Mouse (Mus musculus) naive thymus-derived CD4-positive, alpha-beta T cell, adult 2 months (primary cell): ENCODE results near the gene Dpep3.

Experiments used
- DNase-seq: peaks from one replicate; pipeline ENCODE4 v3.0.0-alpha.2; 2011; ENCODE audit warnings: low read depth

Gene Dpep3

DNA sequence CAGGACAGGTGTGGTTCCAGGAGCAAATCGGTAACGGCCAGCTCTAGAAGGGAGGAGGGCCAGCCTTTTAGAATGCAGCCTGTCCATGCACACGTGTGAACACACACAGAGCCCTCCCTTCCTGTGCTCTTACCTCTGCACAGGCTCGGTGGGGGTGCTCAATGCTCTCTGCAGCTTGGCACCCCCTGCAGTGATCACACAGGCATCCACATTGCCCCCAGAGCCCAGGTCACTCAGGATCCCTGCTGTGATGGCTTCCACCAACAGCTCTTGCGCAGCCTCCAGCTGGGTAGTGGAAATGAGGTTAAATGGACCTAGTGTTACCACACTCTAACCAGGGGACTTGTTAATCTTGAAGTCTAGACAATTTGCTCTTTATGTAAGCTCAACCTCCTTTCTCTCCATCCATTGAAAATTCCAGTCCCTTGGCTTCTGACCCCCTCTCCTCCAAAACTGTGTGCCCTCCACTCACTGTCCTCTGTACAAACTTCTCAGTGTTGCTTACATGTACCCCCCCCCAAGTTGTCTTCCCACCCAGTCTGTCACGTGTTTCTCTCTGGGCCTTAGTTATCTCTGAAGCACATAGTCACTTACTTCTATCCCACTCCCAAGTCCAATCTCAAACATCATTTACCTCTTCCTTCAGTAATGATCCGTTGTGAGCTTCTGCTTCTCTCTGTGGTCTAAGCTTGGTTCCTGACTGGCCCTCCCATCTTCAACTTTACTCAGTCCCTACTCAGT is 43.2 kb downstream of the Dpep3 start:
- no peak for DNase-seq

DNA sequence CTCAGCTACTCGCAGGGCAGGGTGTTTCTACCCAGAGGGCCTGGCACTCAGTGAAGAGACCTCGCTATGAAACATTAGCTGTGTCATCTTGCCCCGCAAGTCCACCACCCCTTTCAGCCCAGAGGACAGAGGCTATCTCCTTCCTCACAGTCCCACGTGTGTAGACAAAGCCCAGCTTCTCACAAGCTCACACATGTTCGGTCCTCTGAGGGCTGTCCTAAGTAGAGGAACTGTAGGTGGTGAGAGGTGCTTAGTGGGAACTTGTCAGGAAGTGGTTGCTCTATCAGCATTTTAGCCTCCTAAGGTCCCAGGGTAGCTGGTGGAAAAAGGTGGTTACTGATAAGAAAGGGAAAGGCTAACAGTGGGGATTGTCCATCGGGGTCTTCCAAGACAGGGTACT is 44.1 kb downstream of the Dpep3 start:
- DNase-seq = no peak

DNA sequence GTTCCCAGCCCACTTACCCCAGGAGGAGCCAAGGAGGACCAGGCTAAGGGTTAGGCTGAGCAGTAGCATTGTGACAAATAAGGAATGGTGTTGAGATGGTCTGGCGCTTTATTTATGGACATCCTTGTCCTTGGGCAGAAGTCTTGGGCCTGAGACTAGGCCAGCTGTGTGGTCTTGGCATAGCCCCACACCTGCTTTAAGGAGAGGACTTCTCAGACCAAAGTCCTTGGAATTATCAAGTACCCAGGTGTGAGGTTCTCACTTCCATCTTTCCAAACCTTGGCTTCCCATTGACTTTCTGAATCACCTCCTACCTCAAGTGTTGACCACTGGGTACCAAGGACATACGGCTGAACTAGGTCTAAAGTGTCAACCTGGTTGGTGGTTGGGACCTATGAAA is 45.5 kb downstream of the Dpep3 start, which contains the start of gene Ctrl:
TSS of gene Ctrl (minus strand) at position 101 of the 400 bp plus-strand sequence.
- DNase-seq = no peak

DNA sequence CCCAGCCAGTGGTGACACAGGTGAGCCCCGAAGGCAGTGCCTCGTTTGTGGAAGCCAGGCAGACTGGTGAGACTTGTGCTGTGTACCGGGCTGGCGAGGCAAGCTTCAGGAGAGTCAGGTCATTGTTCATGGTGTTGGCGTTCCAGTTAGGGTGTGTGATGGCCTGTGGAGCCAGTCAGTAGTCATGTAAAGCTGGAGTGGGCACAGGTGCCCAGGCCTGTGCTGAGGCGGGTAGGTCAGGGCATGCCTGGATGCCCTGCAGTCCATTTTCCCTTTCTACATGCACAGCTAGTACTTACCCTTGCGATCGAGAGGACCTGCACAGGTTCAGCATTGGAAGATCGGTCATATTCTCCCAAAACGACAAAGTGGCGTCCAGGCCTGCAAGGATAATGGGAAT is 46.7 kb downstream of the Dpep3 start:
- no peak for DNase-seq

DNA sequence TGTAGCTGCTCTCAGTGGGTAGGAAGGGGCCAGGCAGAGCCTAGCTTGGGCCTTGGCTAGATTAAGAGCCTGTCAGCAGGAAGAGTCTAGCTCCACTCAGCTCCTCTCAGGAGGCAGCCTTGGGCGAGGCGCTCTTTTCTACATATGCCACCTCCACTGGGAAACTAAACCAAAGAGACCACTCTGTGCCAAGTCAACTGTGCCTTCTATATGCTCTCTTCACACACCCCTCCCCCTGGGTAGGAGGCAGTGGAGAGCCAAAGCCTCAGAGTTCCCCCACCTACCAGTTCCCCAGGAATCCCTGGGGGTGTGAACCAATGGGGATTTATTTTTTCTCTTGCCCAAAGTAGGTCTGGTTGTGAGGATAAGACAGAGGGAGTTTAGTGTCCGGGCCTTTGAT is 48.0 kb downstream of the Dpep3 start:
- no peak for DNase-seq

DNA sequence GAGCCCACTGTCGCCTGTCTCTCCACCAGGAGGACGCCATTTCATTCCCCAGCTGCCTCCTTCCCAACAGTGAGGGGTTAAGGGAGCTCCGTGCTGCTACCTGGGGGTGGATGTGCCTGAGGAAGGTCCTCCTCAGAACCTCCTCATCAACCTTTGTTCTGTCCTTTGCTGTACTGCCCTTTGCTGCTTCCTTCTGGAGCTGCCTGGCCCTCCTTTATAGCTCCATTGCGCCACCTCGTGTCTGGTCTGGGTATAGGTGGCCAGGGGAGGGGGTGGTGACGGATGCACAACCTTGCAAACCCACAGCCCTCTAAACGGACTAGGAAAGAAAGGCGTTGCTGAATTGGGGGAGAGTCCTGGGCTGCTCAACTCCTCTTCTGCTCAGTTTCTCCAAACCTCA is 48.6 kb downstream of the Dpep3 start:
- peak; percentile 91 for DNase-seq

DNA sequence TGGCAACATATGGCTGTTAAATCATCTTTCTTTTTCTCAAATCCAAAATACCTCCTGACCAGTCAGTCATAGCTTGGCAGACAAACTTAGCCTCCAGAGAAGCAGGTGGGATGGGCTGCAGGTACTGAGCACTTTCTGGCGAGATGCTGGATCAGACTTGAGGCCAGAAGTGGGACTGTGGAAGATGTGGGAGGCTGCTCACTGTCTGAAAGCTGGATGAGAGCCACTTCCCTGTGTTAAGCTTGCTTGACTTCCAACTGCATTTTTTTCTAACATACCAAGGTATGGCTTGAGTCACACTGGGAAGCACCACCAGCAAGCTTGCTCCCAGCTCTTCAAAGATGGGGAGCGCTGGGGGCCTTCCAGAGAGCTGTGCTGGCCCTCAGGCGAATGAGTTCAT is 54.1 kb downstream of the Dpep3 start:
- no peak for DNase-seq
